Mouse (Mus musculus) midbrain, embryonic 14.5 days (tissue): Measurements from ENCODE around the gene Eps8l3. TPM values are rescaled to one million over a fixed set of nuclear protein-coding genes. Genes with fewer than 3 reads are reported as not detected.
A peak's percentile ranks its signal among the peaks of the same experiment; 100 is the strongest.

Source experiments
- ATAC-seq: fragments of 200-750 bp; cut with Nextera tagmentation; 2 replicates; pipeline ENCODE4 v1.8.0; 2017; ENCODE audit warnings: moderate number of reproducible peaks, moderate library complexity; ENCODE audit not compliant: low FRiP score, low TSS enrichment
- DNase-seq: peaks from one replicate; pipeline ENCODE4 v3.0.0-alpha.2; 2015
- H3K27ac ChIP-seq: fragments of 300-500 bp; sonication (generic); replicated peaks from 2 replicates; pipeline ENCODE4 v1.5.1; 2014; ENCODE audit warnings: mild to moderate bottlenecking, low read depth, low read length, moderate library complexity
- H3K27me3 ChIP-seq: fragments of 300-500 bp; sonication (generic); 2 replicates; pipeline ENCODE4 v1.6.1; 2014; ENCODE audit warnings: low read length, control low read depth, mixed read lengths; ENCODE audit not compliant: control insufficient read depth, insufficient read depth
- H3K36me3 ChIP-seq: fragments of 300-500 bp; sonication (generic); 2 replicates; pipeline ENCODE4 v1.6.1; 2014; ENCODE audit warnings: low read length, control low read depth; ENCODE audit not compliant: control insufficient read depth, insufficient read depth
- H3K4me1 ChIP-seq: fragments of 300-500 bp; sonication (generic); 2 replicates; pipeline ENCODE4 v1.6.1; 2014; ENCODE audit warnings: mild to moderate bottlenecking, antibody characterized with exemption, low read length, control low read depth; ENCODE audit not compliant: control insufficient read depth, insufficient read depth
- H3K4me2 ChIP-seq: fragments of 300-500 bp; sonication (generic); 2 replicates; pipeline ENCODE4 v1.6.1; 2014; ENCODE audit warnings: mild to moderate bottlenecking, low read length, moderate library complexity
- H3K4me3 ChIP-seq: fragments of 300-500 bp; sonication (generic); replicated peaks from 2 replicates; pipeline ENCODE4 v1.5.1; 2014; ENCODE audit warnings: low read depth, low read length
- H3K9ac ChIP-seq: fragments of 300-500 bp; sonication (generic); replicated peaks from 2 replicates; pipeline ENCODE4 v1.6.1; 2014; ENCODE audit warnings: mild to moderate bottlenecking, low read length, moderate library complexity
- H3K9me3 ChIP-seq: fragments of 300-500 bp; sonication (generic); 2 replicates; pipeline ENCODE4 v1.6.1; 2016; ENCODE audit warnings: low read length, control low read depth, mixed read lengths; ENCODE audit not compliant: control insufficient read depth
- WGBS: fragments of 180-500 bp; shearing (Covaris S2); extraction: QIAGEN DNeasy Blood & Tissue Kit; methylation state at CpG from one replicate; pipeline ENCODE4 v1.1.7; 2014; 5-methylcytosine and 5-hydroxymethylcytosine counted together
- polyA plus RNA-seq: library from polyadenylated mRNA; unstranded; fragments of >200 nt; fragmentation: Nextera tagmentation; extraction: Ambion mirVana; gene quantifications from 2 replicates; pipeline ENCODE4 v1.2.1, GENCODE M21; 2014

Gene Eps8l3
- polyA plus RNA-seq, 1 experiment from 2014 or later: not detected

DNA sequence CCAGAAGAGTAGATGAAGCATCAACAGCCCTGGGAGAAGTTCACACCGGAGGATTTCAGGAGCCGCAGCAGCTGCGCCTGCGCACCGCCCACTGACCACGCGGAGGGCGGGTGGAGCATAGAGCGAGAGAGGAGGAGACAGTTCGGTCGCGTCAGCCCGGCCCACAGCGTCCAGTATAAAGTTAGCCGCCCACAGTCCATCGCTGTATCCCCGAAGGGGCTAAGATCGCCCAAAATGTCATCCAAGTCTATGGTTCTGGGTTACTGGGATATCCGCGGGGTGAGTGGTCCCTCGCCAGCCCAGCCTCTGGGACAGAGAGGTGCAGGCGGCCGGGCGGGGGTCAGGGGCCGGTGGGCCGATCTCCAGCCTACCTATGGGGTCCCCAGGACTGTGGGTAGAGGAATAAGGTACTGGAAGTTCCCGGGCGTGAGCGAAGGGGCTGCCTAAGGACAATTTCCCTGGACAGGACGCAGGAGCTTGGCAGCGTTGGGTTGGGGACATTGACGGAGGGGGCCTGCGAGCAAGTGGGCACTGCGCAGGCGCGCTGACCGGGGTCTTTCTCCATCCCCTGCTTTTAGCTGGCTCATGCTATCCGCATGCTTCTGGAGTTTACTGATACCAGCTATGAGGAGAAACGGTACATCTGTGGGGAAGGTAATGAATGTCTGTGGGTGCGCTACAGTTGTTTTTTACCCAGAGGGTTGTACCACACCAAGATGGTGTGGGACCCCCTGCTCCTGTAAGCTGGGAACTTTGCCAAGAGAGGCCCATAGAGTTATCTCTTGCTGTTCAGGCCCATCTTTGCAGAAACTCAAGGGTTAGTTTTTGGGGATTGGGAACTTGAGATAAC, 18.9 kb downstream of the Eps8l3 start, which contains the start of gene Gstm5:
Gene Gstm5 (plus strand): TSS at position 102 of the 850 bp plus-strand sequence.
- H3K36me3 ChIP-seq: peaks cover 10% of the 10 kb centered on the region; the same call in 1 of the 2 replicates
- H3K4me2 ChIP-seq: peak within 1 kb of the TSS; percentile 77
- H3K27ac ChIP-seq: peak within 1 kb of the TSS; percentile 78
- H3K9me3 ChIP-seq: no peaks in the 10 kb centered on the region
- 6% methylated on average over 40 of the region's 40 CpGs for WGBS
- DNase-seq (peak; percentile 92), ATAC-seq (peak; percentile 93)
- peak within 1 kb of the TSS; percentile 76 for H3K4me3 ChIP-seq
- peaks cover 10% of the 10 kb centered on the region for H3K4me1 ChIP-seq
- peak within 1 kb of the TSS; percentile 89 for H3K9ac ChIP-seq
- no peaks in the 10 kb centered on the region for H3K27me3 ChIP-seq

DNA sequence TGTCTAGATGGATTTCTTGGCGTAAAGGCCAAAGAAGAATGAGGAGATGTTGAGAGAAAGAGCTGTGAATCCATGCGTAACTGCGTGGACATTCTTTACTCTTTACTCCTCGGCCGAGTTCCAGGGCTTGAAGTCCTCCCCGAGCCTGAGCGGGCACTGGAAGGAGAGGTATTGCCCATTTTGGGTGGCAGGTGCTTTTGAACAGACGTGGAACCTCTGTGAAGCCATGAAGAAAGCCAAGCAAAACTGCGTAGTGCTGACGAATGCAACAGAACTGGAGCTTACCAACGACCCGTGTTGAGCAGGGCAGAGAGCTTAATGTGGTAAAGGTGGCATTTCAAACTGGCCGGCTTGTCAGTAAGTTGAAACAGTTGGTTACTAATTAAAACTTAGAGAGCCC, 21.7 kb downstream of the Eps8l3 start:
- no peak for DNase-seq
- 95% methylated on average over 13 of the region's 13 CpGs for WGBS
- no peak for ATAC-seq

DNA sequence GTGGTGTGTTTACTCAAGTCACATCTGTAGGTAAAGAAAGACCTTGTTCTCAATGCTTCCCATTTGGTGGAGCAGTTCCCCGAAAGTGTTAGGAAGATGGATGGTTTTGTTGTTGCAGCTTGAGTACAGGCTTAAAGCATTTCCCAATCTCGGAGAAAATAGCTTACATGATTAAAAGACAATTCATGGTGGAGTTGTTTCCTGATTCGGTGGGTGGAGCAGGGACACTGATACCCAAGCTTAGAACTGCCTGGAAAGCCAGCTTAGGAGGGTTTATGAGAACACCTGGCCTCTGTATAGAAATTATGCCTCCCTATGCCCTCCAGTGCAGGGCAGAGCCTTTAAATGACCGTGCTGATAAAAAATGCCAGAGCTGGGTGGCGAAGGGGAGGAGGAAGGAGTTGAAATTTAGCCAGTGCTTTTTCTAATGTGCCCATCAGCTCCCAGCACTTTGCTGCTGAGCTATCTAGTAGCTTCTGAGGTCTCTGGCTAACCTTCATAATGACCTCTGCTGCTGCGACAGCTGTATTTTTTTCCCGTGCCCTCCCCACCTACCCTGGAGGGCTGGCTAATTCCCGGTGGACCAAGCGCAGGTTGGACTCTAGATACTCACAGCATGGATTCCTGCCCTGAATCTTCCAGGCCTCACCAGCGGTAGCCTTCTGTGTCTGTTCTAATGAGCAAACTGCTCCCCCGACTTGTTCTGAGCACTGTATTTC, 24.1 kb downstream of the Eps8l3 start:
- Histone ChIP-seq H3K4me2 (no peak overlapping the region), H3K9ac (no peak overlapping the region), H3K36me3 (peaks cover 10% of the 10 kb centered on the region; the same call in 1 of the 2 replicates), H3K27me3 (no peaks in the 10 kb centered on the region), H3K9me3 (no peaks in the 10 kb centered on the region), H3K4me1 (peaks cover 5% of the 10 kb centered on the region), H3K27ac (no peak overlapping the region), H3K4me3 (no peak overlapping the region)
- WGBS: 79% methylated on average over 11 of the region's 11 CpGs
- no peak for DNase-seq
- no peak for ATAC-seq

More for the DNA sequence above, 21.7 kb downstream of the Eps8l3 start:
- no peak overlapping the region for H3K9ac ChIP-seq
- no peak overlapping the region for H3K27ac ChIP-seq
- no peaks in the 10 kb centered on the region for H3K9me3 ChIP-seq
- H3K27me3 ChIP-seq: no peaks in the 10 kb centered on the region
- H3K36me3 ChIP-seq: peaks cover 10% of the 10 kb centered on the region; the same call in 1 of the 2 replicates
- H3K4me3 ChIP-seq: no peak overlapping the region
- no peak overlapping the region for H3K4me2 ChIP-seq
- H3K4me1 ChIP-seq: peaks cover 10% of the 10 kb centered on the region

DNA sequence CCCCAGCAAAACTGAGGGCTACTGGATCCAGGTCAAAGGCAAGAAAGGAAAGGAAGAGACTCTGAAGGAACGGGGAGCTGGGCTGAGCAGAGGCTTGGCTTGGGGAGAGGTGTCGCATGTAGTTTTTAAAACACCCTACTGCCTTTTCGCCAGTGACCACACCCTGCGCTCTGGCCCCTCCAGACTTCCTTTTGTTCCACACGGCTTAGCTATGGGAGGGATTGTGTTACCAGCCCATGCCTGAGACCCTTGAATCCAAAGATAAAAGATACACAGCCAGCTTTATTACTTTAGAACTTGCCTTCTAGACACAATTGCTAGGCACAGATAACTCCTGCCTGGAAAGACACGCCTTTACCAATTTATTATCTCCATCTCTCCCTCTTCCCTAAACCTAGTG, 28.9 kb downstream of the Eps8l3 start:
- Histone ChIP-seq H3K9ac (no peak overlapping the region), H3K4me2 (no peak overlapping the region), H3K27me3 (no peaks in the 10 kb centered on the region), H3K9me3 (no peaks in the 10 kb centered on the region), H3K27ac (no peak overlapping the region), H3K36me3 (no peaks in the 10 kb centered on the region), H3K4me1 (no peaks in the 10 kb centered on the region), H3K4me3 (no peak overlapping the region)
- DNase-seq: no peak
- ATAC-seq: no peak
- 52% methylated on average over 6 of the region's 6 CpGs for WGBS

DNA sequence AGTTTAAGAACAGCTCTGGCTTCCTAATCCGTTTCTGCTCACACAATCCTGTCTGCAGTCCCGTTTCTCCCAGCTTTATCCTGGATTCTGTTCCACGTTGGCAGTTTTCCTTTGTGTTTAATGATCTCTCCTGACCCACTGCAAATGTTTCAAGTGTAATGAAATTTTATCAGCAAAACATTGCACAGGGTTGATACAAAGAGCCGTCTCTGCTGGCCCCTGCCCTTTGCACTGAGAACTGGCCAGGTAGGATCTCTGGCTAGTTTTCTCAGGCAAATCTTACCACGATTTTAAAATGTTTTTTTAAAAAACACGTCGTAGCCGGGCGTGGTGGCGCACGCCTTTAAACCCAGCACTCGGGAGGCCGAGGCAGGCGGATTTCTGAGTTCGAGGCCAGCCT, 39.6 kb downstream of the Eps8l3 start:
- 77% methylated on average over 15 of the region's 15 CpGs for WGBS
- DNase-seq: no peak
- no peaks in the 10 kb centered on the region for H3K4me1 ChIP-seq
- H3K9me3 ChIP-seq: no peaks in the 10 kb centered on the region
- H3K4me3 ChIP-seq: no peak overlapping the region
- no peak overlapping the region for H3K4me2 ChIP-seq
- H3K36me3 ChIP-seq: no peaks in the 10 kb centered on the region
- H3K27me3 ChIP-seq: no peaks in the 10 kb centered on the region
- ATAC-seq: no peak
- H3K9ac ChIP-seq: no peak overlapping the region
- no peak overlapping the region for H3K27ac ChIP-seq

DNA sequence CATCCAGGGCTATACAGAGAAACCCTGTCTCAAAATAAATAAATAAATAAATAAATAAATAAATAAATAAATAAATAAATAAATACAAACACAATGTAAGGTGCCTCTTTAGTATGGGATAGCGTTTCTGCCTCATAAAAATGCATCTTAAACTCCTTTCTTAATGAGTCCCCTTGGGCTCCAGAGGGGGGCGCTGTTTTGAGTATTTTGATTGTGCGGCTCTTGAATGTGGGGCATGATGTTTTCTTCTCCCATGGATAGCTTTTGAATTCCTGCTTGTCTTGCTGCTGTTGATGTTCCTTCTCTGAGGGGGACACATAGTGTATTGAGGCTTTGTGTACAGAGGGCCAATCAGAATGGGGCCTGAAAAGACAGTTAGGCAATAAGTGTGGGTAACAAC, 40.1 kb downstream of the Eps8l3 start:
- DNase-seq (peak; percentile 14), ATAC-seq (no peak)
- no peak overlapping the region for H3K4me2 ChIP-seq

DNA sequence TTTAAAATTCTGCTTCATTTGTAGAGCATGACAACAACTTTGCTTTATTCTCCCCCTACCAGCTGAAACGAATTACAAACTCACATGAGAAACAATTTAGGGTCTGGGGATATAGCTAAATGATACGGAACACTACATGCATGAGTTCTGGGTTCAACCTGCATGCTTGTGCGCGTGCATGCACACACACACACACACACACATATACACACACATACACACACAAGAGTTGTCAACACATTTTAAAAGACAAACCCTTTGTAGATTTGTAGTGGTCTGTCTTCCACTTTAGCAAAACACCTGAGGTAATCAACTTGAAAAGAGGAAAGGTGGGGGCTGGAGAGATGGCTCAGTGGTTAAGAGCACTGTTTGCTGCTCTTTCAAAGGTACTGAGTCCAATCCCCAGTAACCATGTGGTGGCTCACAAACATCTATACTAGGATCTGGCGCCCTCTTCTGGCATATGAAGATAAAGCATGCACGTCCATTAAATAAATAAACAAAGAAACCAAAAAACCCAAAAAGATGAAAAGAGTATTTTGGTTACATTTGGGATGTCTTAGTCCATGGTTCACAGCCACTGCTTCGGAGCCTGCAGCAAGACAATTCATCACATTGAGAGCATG, 40.9 kb downstream of the Eps8l3 start:
- Histone ChIP-seq H3K4me2 (no peak overlapping the region), H3K27ac (no peak overlapping the region), H3K36me3 (no peaks in the 10 kb centered on the region), H3K27me3 (no peaks in the 10 kb centered on the region), H3K9me3 (no peaks in the 10 kb centered on the region), H3K4me3 (no peak overlapping the region), H3K9ac (no peak overlapping the region), H3K4me1 (no peaks in the 10 kb centered on the region)
- peak; percentile 64; the same call in 1 of the 2 replicates for ATAC-seq
- 62% methylated on average over 7 of the region's 7 CpGs for WGBS
- peak; percentile 85 for DNase-seq

More for the DNA sequence above, 40.1 kb downstream of the Eps8l3 start:
- no peaks in the 10 kb centered on the region for H3K4me1 ChIP-seq
- no peaks in the 10 kb centered on the region for H3K27me3 ChIP-seq
- no peaks in the 10 kb centered on the region for H3K9me3 ChIP-seq
- H3K36me3 ChIP-seq: no peaks in the 10 kb centered on the region
- H3K4me3 ChIP-seq: no peak overlapping the region
- 83% methylated on average over 3 of the region's 3 CpGs for whole genome bisulfite sequencing
- no peak overlapping the region for H3K9ac ChIP-seq
- H3K27ac ChIP-seq: no peak overlapping the region

DNA sequence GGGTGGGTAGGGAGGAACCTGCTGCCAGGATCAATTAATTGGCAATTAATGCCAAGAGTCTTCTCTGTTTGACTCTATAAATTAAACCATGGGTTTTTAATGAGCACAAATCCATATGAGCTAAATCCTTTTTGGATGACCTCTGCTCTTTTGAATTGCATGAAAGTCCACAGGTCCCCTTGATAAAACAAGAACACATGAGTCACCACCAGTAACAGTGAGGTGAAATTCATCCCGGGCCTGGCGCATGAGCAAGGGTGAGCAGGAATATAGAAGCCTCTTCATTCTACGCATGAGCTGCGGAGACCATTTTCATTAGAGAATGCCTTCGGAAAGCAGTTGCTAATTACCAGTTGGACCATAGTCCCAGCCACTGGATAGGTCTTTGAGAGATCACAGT, 43.3 kb downstream of the Eps8l3 start:
- WGBS: 93% methylated on average over 5 of the region's 5 CpGs
- H3K36me3 ChIP-seq: no peaks in the 10 kb centered on the region
- no peak overlapping the region for H3K4me3 ChIP-seq
- H3K27me3 ChIP-seq: no peaks in the 10 kb centered on the region
- no peak overlapping the region for H3K27ac ChIP-seq
- H3K4me2 ChIP-seq: no peak overlapping the region
- DNase-seq (no peak), ATAC-seq (no peak)
- H3K9ac ChIP-seq: no peak overlapping the region
- H3K9me3 ChIP-seq: no peaks in the 10 kb centered on the region
- no peaks in the 10 kb centered on the region for H3K4me1 ChIP-seq
